Mouse (Mus musculus): Measurements from ENCODE around the gene Tppp.

DNA sequence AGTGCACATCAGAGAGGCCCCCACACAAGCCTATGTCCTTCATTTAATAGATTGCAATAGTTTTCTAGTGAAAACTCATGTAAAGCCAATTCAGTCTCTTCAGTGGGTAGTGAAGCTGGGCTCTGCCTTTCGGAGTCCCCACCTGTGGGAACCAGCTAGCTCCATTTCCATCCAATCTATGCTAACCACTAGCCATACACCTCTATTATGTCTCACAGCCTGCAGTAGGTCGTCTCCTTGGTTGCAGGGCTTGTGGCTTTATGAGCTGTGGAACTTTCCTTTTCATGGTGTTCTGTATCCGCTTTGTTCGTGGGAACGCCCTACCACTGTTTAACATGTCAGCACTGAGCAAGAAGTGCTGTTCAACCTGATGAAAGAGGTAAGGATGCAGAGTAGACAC lies 45.7 kb upstream of the Tppp start, which contains the start of gene Zdhhc11:
- no peak for TF ChIP-seq POLR2A (IDR thresholded peaks at IDR 0.05; ENCODE audit: borderline replicate concordance, low read depth, low read length)
- no peak for TF ChIP-seq CTCF (IDR thresholded peaks at IDR 0.05; ENCODE audit: low read depth, low read length)

Data from bone marrow macrophage, adult 2 months (primary cell).